Mouse (Mus musculus) ES-Bruce4 (cell line): Measurements from ENCODE around the gene Acsl1. TPM values are rescaled to one million over a fixed set of nuclear protein-coding genes. Genes with fewer than 3 reads are reported as not detected.
"Not testable (repeated sequence)": the region's sequence is repeated elsewhere in the genome, so short reads cannot be mapped to it uniquely, and the experiment has no call there.

Source experiments
- H3K27ac ChIP-seq: 2 replicates; pipeline ENCODE4 v1.5.1; 2012; ENCODE audit warnings: low read length, inconsistent platforms; ENCODE audit not compliant: insufficient read depth
- H3K27me3 ChIP-seq: 2 replicates; pipeline ENCODE4 v1.6.1; 2012; ENCODE audit warnings: mild to moderate bottlenecking, low read length, inconsistent platforms; ENCODE audit not compliant: control insufficient read depth, poor library complexity, insufficient read depth, severe bottlenecking
- H3K36me3 ChIP-seq: 2 replicates; pipeline ENCODE4 v1.6.1; 2012; ENCODE audit warnings: inconsistent platforms, mild to moderate bottlenecking, low read length, moderate library complexity; ENCODE audit not compliant: control insufficient read depth, poor library complexity, insufficient read depth, severe bottlenecking
- H3K4me1 ChIP-seq: one replicate; pipeline ENCODE4 v1.8.1; 2011; ENCODE audit warnings: low read length; ENCODE audit not compliant: control insufficient read depth, insufficient read depth
- H3K4me3 ChIP-seq: 2 replicates; pipeline ENCODE4 v1.5.1; 2011; ENCODE audit warnings: low read depth, mild to moderate bottlenecking, low read length
- H3K9ac ChIP-seq: 2 replicates; pipeline ENCODE4 v1.6.1; 2012; ENCODE audit warnings: low read depth, mild to moderate bottlenecking, inconsistent platforms; ENCODE audit not compliant: poor library complexity, severe bottlenecking
- H3K9me3 ChIP-seq: replicated peaks from 2 replicates; pipeline ENCODE4 v1.6.1; 2012; ENCODE audit warnings: mild to moderate bottlenecking, low read length, inconsistent platforms; ENCODE audit not compliant: control insufficient read depth, poor library complexity, insufficient read depth, severe bottlenecking
- CTCF ChIP-seq: IDR thresholded peaks from one replicate; pipeline ENCODE4 v1.8.1; 2011; ENCODE audit warnings: low read depth, low read length
- EP300 ChIP-seq: IDR thresholded peaks from 2 replicates; pipeline ENCODE4 v1.6.1; 2011; ENCODE audit warnings: low read depth, low read length; ENCODE audit not compliant: insufficient read depth
- POLR2A ChIP-seq: IDR thresholded peaks from one replicate; pipeline ENCODE4 v1.8.1; 2011; ENCODE audit warnings: low read length; ENCODE audit not compliant: insufficient read depth
- polyA plus RNA-seq: library from polyadenylated mRNA; stranded (reverse); fragments of >200 nt; gene quantifications from 2 replicates; pipeline ENCODE4 v1.2.4, GENCODE M21; 2011; ENCODE audit warnings: low read depth; ENCODE audit not compliant: missing spikeins, insufficient read depth, insufficient read length

Acsl1 gene
- polyA plus RNA-seq, 1 experiment: 18.8 TPM

GRCm38 (mm10) chr8:46573964-46574363 is 103.1 kb downstream of the Acsl1 start:
- TF ChIP-seq EP300: no peak
- no peak for TF ChIP-seq CTCF
- no peaks in the 10 kb centered on the region for H3K27me3 ChIP-seq
- peaks cover 6% of the 10 kb centered on the region for H3K4me1 ChIP-seq
- no peaks in the 10 kb centered on the region for H3K9me3 ChIP-seq
- H3K4me3 ChIP-seq: no peak overlapping the region
- H3K9ac ChIP-seq: no peak overlapping the region
- H3K27ac ChIP-seq: peak overlapping the region; percentile 19
- peaks cover 29% of the 10 kb centered on the region for H3K36me3 ChIP-seq

GRCm38 (mm10) chr8:46578794-46579193 is 108.0 kb downstream of the Acsl1 start:
- no peak overlapping the region for H3K27ac ChIP-seq

GRCm38 (mm10) chr8:46584328-46584727 is 113.5 kb downstream of the Acsl1 start:
- H3K27me3 ChIP-seq, H3K9me3 ChIP-seq, H3K4me3 ChIP-seq, H3K27ac ChIP-seq, H3K9ac ChIP-seq, H3K4me1 ChIP-seq: not testable (repeated sequence)
- 0 out of 2 replicates have a peak, but pooled peaks have one; percentile 35 for TF ChIP-seq EP300
- H3K36me3 ChIP-seq: peaks cover 15% of the 10 kb centered on the region

More at GRCm38 (mm10) chr8:46578794-46579193, 108.0 kb downstream of the Acsl1 start:
- Histone ChIP-seq H3K4me1 (peaks cover 3% of the 10 kb centered on the region), H3K9me3 (no peaks in the 10 kb centered on the region), H3K4me3 (no peak overlapping the region), H3K27me3 (no peaks in the 10 kb centered on the region), H3K36me3 (peaks cover 42% of the 10 kb centered on the region), H3K9ac (no peak overlapping the region)
- no peak for TF ChIP-seq POLR2A
- no peak for TF ChIP-seq CTCF
- TF ChIP-seq EP300: no peak

- Histone ChIP-seq H3K4me1 (no peaks in the 10 kb centered on the region), H3K9me3 (no peaks in the 10 kb centered on the region), H3K27ac (no peak overlapping the region), H3K27me3 (no peaks in the 10 kb centered on the region), H3K4me3 (no peak overlapping the region), H3K36me3 (peaks cover 8% of the 10 kb centered on the region), H3K9ac (no peak overlapping the region)
- TF ChIP-seq POLR2A (no peak), CTCF (no peak), EP300 (no peak)
Measured at GRCm38 (mm10) chr8:46585576-46585975, 114.7 kb downstream of the Acsl1 start.

Other genes starting within 250 kb of the Acsl1 start
- not detected in 2 replicates for gene Helt, start 176.4 kb upstream of the Acsl1 start, polyA plus RNA-seq
- gene Cenpu, start 81.0 kb downstream of the Acsl1 start, polyA plus RNA-seq: 56.9 and 69.6 TPM in 2 replicates
- gene Primpol, start 146.2 kb downstream of the Acsl1 start, polyA plus RNA-seq: 53.4 and 64.2 TPM in 2 replicates
- 96.0 and 99.9 TPM in 2 replicates for gene Casp3, start 146.3 kb downstream of the Acsl1 start, polyA plus RNA-seq